Mouse (Mus musculus) MEL (cell line): ENCODE measurements at regions not wholly inside any gene's neighbourhood (a gene's known extent, or its start where the extent isn't known, plus 50 kb on each side); places are given as distances from the start of the nearest gene placed in this dataset.

Experiments used
- DNase-seq: peaks from one replicate; pipeline ENCODE4 v3.0.0; 2011; ENCODE audit warnings: low read depth, low spot score
- H3K27ac ChIP-seq: 2 replicates; pipeline ENCODE4 v1.5.1; 2012; ENCODE audit warnings: low read depth, mild to moderate bottlenecking, control low read depth, low read length, moderate library complexity; ENCODE audit not compliant: control insufficient read depth
- H3K27me3 ChIP-seq, 2 experiments: fragments of 150-350 bp in 1 of 2; sonication (generic) in 1 of 2; 2 replicates each; pipeline ENCODE4 v1.6.1; 2012; ENCODE audit warnings: low read length in 2 of 2, mild to moderate bottlenecking in 2 of 2, improper control_type of control experiment in 1 of 2, moderate library complexity in 1 of 2; ENCODE audit not compliant: insufficient read depth in 2 of 2, control insufficient read depth in 1 of 2
- H3K36me3 ChIP-seq, 2 experiments: 2 replicates each; pipeline ENCODE4 v1.6.1; 2012 to 2014; ENCODE audit warnings: low read length in 2 of 2, improper control_type of control experiment in 1 of 2, inconsistent platforms in 1 of 2, mild to moderate bottlenecking in 1 of 2; ENCODE audit not compliant: insufficient read depth in 2 of 2, control insufficient read depth in 1 of 2
- H3K4me1 ChIP-seq, 2 experiments: fragments of 150-350 bp in 1 of 2; sonication (generic) in 1 of 2; 2 replicates each; pipeline ENCODE4 v1.6.1; 2012; ENCODE audit warnings: low read length in 2 of 2, improper control_type of control experiment in 1 of 2, mild to moderate bottlenecking in 1 of 2; ENCODE audit not compliant: insufficient read depth in 2 of 2, control insufficient read depth in 1 of 2
- H3K4me3 ChIP-seq, 2 experiments: fragments of 150-350 bp in 1 of 2; sonication (generic) in 1 of 2; 2 replicates each; pipeline ENCODE4 v1.5.1; 2012; ENCODE audit warnings: low read depth in 2 of 2, low read length in 2 of 2, mild to moderate bottlenecking in 2 of 2, moderate library complexity in 2 of 2, control low read depth in 1 of 2, improper control_type of control experiment in 1 of 2; ENCODE audit not compliant: control insufficient read depth in 1 of 2, insufficient read depth in 1 of 2
- H3K79me2 ChIP-seq: 2 replicates; pipeline ENCODE4 v1.6.1; 2012; ENCODE audit warnings: mild to moderate bottlenecking, low read length, moderate library complexity; ENCODE audit not compliant: control insufficient read depth, poor library complexity, insufficient read depth
- H3K9ac ChIP-seq: 2 replicates; pipeline ENCODE4 v1.6.1; 2012; ENCODE audit warnings: low read depth, mild to moderate bottlenecking, control low read depth, low read length, moderate library complexity; ENCODE audit not compliant: control insufficient read depth, poor library complexity, severe bottlenecking
- H3K9me3 ChIP-seq: fragments of 150-350 bp; sonication (generic); replicated peaks from 2 replicates; pipeline ENCODE4 v1.6.1; 2012; ENCODE audit warnings: mild to moderate bottlenecking, low read length, improper control_type of control experiment, moderate library complexity; ENCODE audit not compliant: insufficient read depth
- BHLHE40 ChIP-seq: IDR thresholded peaks from 2 replicates; pipeline ENCODE4 v1.6.1; 2012; ENCODE audit warnings: low read depth, mild to moderate bottlenecking, inconsistent platforms, low read length, improper control_type of control experiment, borderline replicate concordance
- CHD1 ChIP-seq: IDR thresholded peaks from 2 replicates; pipeline ENCODE4 v1.6.1; 2012; ENCODE audit warnings: low read depth, mild to moderate bottlenecking, inconsistent platforms, low read length, improper control_type of control experiment
- CHD2 ChIP-seq: IDR thresholded peaks from 2 replicates; pipeline ENCODE4 v1.6.1; 2011; ENCODE audit warnings: low read length, improper control_type of control experiment
- CTCF ChIP-seq, 3 experiments: IDR thresholded peaks in 2 of 3; conservative IDR thresholded peaks in 1 of 3; 2 replicates each; pipeline ENCODE4 v1.5.1; 2011 to 2012; ENCODE audit warnings: low read length in 3 of 3, low read depth in 2 of 3, mild to moderate bottlenecking in 2 of 3, improper control_type of control experiment in 1 of 3, inconsistent platforms in 1 of 3, mixed read lengths in 1 of 3, moderate library complexity in 1 of 3; ENCODE audit not compliant: control insufficient read depth in 1 of 3, insufficient read depth in 1 of 3, poor library complexity in 1 of 3, severe bottlenecking in 1 of 3
- EP300 ChIP-seq, 2 experiments: IDR thresholded peaks; 2 replicates each; pipeline ENCODE4 v1.6.1; 2011; ENCODE audit warnings: improper control_type of control experiment in 2 of 2, low read length in 2 of 2, low read depth in 1 of 2, mild to moderate bottlenecking in 1 of 2
- ETS1 ChIP-seq: IDR thresholded peaks from 2 replicates; pipeline ENCODE4 v1.6.1; 2012; ENCODE audit warnings: low read depth, mild to moderate bottlenecking, inconsistent platforms, low read length, improper control_type of control experiment, moderate library complexity
- GABPA ChIP-seq: IDR thresholded peaks from 2 replicates; pipeline ENCODE4 v1.6.1; 2012; ENCODE audit warnings: low read depth, mild to moderate bottlenecking, inconsistent platforms, low read length, improper control_type of control experiment, moderate library complexity
- GATA1 ChIP-seq: IDR thresholded peaks from 2 replicates; pipeline ENCODE4 v1.6.1; 2011; ENCODE audit warnings: low read depth, low read length, improper control_type of control experiment
- JUND ChIP-seq: IDR thresholded peaks from 2 replicates; pipeline ENCODE4 v1.6.1; 2011; ENCODE audit warnings: low read depth, mild to moderate bottlenecking, improper control_type of control experiment, low read length
- KAT2A ChIP-seq: conservative IDR thresholded peaks from 2 replicates; pipeline ENCODE4 v1.6.1; 2012; ENCODE audit warnings: low read depth, low read length, improper control_type of control experiment, inconsistent platforms
- MAFK ChIP-seq: IDR thresholded peaks from 2 replicates; pipeline ENCODE4 v1.6.1; 2011; ENCODE audit warnings: low read depth, mild to moderate bottlenecking, low read length, improper control_type of control experiment, borderline replicate concordance
- MAX ChIP-seq: IDR thresholded peaks from 2 replicates; pipeline ENCODE4 v1.6.1; 2011; ENCODE audit warnings: low read length, improper control_type of control experiment
- MAZ ChIP-seq: IDR thresholded peaks from 2 replicates; pipeline ENCODE4 v1.6.1; 2012; ENCODE audit warnings: low read depth, mild to moderate bottlenecking, inconsistent platforms, low read length, improper control_type of control experiment
- MEF2A ChIP-seq: IDR thresholded peaks from 2 replicates; pipeline ENCODE4 v1.6.1; 2014; ENCODE audit warnings: low read depth, mild to moderate bottlenecking, inconsistent platforms, low read length, improper control_type of control experiment; ENCODE audit not compliant: poor library complexity, insufficient replicate concordance, severe bottlenecking; ENCODE audit errors: extremely low read depth
- MXI1 ChIP-seq: IDR thresholded peaks from 2 replicates; pipeline ENCODE4 v1.6.1; 2011; ENCODE audit warnings: mild to moderate bottlenecking, low read depth, low read length, improper control_type of control experiment
- MYB ChIP-seq: IDR thresholded peaks from 2 replicates; pipeline ENCODE4 v1.6.1; 2011; ENCODE audit warnings: mild to moderate bottlenecking, low read depth, low read length, improper control_type of control experiment
- MYC ChIP-seq: IDR thresholded peaks from 2 replicates; pipeline ENCODE4 v1.6.1; 2011; ENCODE audit warnings: low read depth, mild to moderate bottlenecking, low read length, improper control_type of control experiment, moderate library complexity
- NRF1 ChIP-seq: IDR thresholded peaks from 2 replicates; pipeline ENCODE4 v1.6.1; 2014; ENCODE audit warnings: low read depth, mild to moderate bottlenecking, inconsistent platforms, low read length, improper control_type of control experiment, moderate library complexity; ENCODE audit not compliant: poor library complexity, insufficient read depth, severe bottlenecking
- POLR2A ChIP-seq, 2 experiments: IDR thresholded peaks; 2 replicates each; pipeline ENCODE4 v1.6.1; 2011 to 2012; ENCODE audit warnings: low read length in 2 of 2, mild to moderate bottlenecking in 2 of 2, control low read depth in 1 of 2, improper control_type of control experiment in 1 of 2, low read depth in 1 of 2, moderate library complexity in 1 of 2; ENCODE audit not compliant: control insufficient read depth in 1 of 2, insufficient read depth in 1 of 2, poor library complexity in 1 of 2
- POLR2AphosphoS2 ChIP-seq: IDR thresholded peaks from 2 replicates; pipeline ENCODE4 v1.6.1; 2011; ENCODE audit warnings: low read length, improper control_type of control experiment
- POLR2AphosphoS5 ChIP-seq: IDR thresholded peaks from 2 replicates; pipeline ENCODE4 v1.6.1; 2012; ENCODE audit warnings: low read depth, borderline replicate concordance, mild to moderate bottlenecking, inconsistent platforms, low read length, moderate library complexity, mixed read lengths
- RAD21 ChIP-seq: IDR thresholded peaks from 2 replicates; pipeline ENCODE4 v1.6.1; 2011; ENCODE audit warnings: mild to moderate bottlenecking, low read depth, low read length, improper control_type of control experiment
- RCOR1 ChIP-seq: IDR thresholded peaks from 2 replicates; pipeline ENCODE4 v1.6.1; 2012; ENCODE audit warnings: low read depth, mild to moderate bottlenecking, inconsistent platforms, low read length, improper control_type of control experiment
- SIN3A ChIP-seq: IDR thresholded peaks from 2 replicates; pipeline ENCODE4 v1.6.1; 2012; ENCODE audit warnings: low read length, improper control_type of control experiment, inconsistent platforms
- SMC3 ChIP-seq: IDR thresholded peaks from 2 replicates; pipeline ENCODE4 v1.6.1; 2011; ENCODE audit warnings: low read depth, low read length, improper control_type of control experiment
- TAL1 ChIP-seq: IDR thresholded peaks from 2 replicates; pipeline ENCODE4 v1.6.1; 2012; ENCODE audit warnings: mild to moderate bottlenecking, inconsistent platforms, low read length, moderate library complexity, mixed read lengths
- USF1 ChIP-seq: IDR thresholded peaks from 2 replicates; pipeline ENCODE4 v1.6.1; 2014; ENCODE audit warnings: low read depth, mild to moderate bottlenecking, inconsistent platforms, low read length, improper control_type of control experiment, moderate library complexity
- USF2 ChIP-seq, 2 experiments: IDR thresholded peaks; 2 replicates each; pipeline ENCODE4 v1.6.1; 2011 to 2012; ENCODE audit warnings: improper control_type of control experiment in 2 of 2, low read length in 2 of 2, borderline replicate concordance in 1 of 2, inconsistent platforms in 1 of 2, low read depth in 1 of 2, mild to moderate bottlenecking in 1 of 2; ENCODE audit not compliant: insufficient read depth in 1 of 2
- ZKSCAN1 ChIP-seq: IDR thresholded peaks from 2 replicates; pipeline ENCODE4 v1.6.1; 2012; ENCODE audit warnings: low read depth, mild to moderate bottlenecking, inconsistent platforms, low read length, improper control_type of control experiment, moderate library complexity
- ZMIZ1 ChIP-seq: IDR thresholded peaks from 2 replicates; pipeline ENCODE4 v1.6.1; 2012; ENCODE audit warnings: low read depth, mild to moderate bottlenecking, inconsistent platforms, low read length, improper control_type of control experiment, moderate library complexity
- ZNF384 ChIP-seq: IDR thresholded peaks from 2 replicates; pipeline ENCODE4 v1.6.1; 2012; ENCODE audit warnings: low read depth, mild to moderate bottlenecking, inconsistent platforms, low read length, improper control_type of control experiment

DNA sequence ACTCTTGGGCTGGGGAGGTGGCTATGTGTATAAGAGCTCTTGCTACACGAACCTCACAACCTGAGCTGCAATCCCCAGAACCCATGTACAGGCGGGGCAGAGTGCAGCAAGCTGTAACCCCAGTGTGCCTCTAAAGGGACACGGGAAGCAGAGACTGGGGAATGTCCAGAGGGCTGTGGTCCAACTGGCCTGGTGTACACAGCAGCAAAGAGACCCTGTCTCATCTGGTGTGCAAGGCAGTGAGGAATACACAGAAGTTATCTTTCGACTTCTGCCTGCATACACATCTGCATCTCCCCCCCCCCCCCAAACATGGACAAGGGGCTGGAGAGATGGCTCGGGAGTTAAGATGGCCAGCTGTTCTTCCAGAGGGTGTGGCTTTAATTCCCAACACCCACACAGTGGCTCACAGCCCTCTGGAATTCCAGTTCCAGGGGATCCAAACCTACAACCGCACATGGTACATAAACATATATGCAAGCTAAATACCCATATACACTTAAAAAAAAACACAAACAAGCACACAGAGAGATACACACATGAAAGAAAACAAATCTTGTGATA is 86.4 kb downstream of the Vcpkmt start:
- no peak overlapping the region for H3K9ac ChIP-seq

DNA sequence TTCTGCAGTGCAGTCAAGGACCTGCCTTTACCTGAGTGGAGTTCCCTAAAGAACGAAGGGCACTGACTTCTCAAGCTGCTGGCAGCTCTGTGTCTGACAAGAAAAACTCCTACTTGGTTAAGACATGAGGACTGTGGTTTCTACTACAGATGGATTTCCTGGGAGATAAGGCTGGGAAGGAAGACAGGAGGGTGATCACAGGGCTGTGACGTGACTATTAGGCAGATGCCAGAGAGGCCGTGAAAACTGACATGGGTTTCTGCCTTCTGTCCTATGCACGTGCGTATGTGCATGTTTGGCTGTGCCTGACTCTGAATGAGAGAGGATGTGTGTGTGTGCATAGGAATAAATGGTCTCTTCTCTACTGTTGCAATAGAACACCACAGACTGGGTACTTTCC is 87.1 kb downstream of the Vcpkmt start:
- Histone ChIP-seq H3K27ac (no peak overlapping the region; the same call in 1 of the 2 replicates), H3K27me3 (no peaks in the 10 kb centered on the region), H3K79me2 (no peaks in the 10 kb centered on the region), H3K9ac (no peak overlapping the region), H3K36me3 (peaks cover 0 to 16% of the 10 kb centered on the region in 2 experiments; a peak in 2 of 4 replicates), H3K4me3 (no peak overlapping the region), H3K9me3 (no peaks in the 10 kb centered on the region), H3K4me1 (peaks cover 11 to 30% of the 10 kb centered on the region in 2 experiments)
- DNase-seq: peak; percentile 52
- TF ChIP-seq ETS1 (peak; percentile 76), MAFK (no peak), MEF2A (no peak), MXI1 (peak; percentile 61; the same call in 1 of the 2 replicates), GABPA (no peak), MAZ (no peak), CHD1 (no peak), SIN3A (no peak), CHD2 (no peak), MYB (no peak), SMC3 (no peak), ZNF384 (no peak), POLR2AphosphoS2 (no peak), CTCF (IDR thresholded peaks at IDR 0.05 in 2 of 3, conservative IDR thresholded peaks at IDR 0.05 in 1 of 3; ENCODE audit: control insufficient read depth in 1 of 3, insufficient read depth in 1 of 3, low read depth in 2 of 3, low read length in 3 of 3, poor library complexity in 1 of 3, severe bottlenecking in 1 of 3) (no peak), BHLHE40 (peak; percentile 90), POLR2AphosphoS5 (no peak), EP300 (IDR thresholded peaks at IDR 0.05; ENCODE audit: low read depth in 1 of 2, low read length in 2 of 2) (peak in 1 of 2 experiments; percentile 53; a peak in 1 of 4 replicates), USF1 (no peak), KAT2A (no peak), RCOR1 (0 out of 2 replicates have a peak, but pooled peaks have one; percentile 50), ZKSCAN1 (no peak), MYC (no peak), JUND (no peak), USF2 (IDR thresholded peaks at IDR 0.05; ENCODE audit: borderline replicate concordance in 1 of 2, insufficient read depth in 1 of 2, low read depth in 1 of 2, low read length in 2 of 2) (no peak), GATA1 (peak; percentile 66), POLR2A (IDR thresholded peaks at IDR 0.05; ENCODE audit: control insufficient read depth in 1 of 2, insufficient read depth in 1 of 2, low read depth in 1 of 2, low read length in 2 of 2, poor library complexity in 1 of 2) (no peak), NRF1 (no peak), RAD21 (no peak), MAX (peak; percentile 47; the same call in 1 of the 2 replicates)

More for the DNA sequence above, 86.4 kb downstream of the Vcpkmt start:
- no peaks in the 10 kb centered on the region for H3K79me2 ChIP-seq
- H3K4me1 ChIP-seq: peaks cover 11 to 33% of the 10 kb centered on the region in 2 experiments
- H3K27me3 ChIP-seq: no peaks in the 10 kb centered on the region
- H3K36me3 ChIP-seq: peaks cover 0 to 16% of the 10 kb centered on the region in 2 experiments; a peak in 2 of 4 replicates
- H3K9me3 ChIP-seq: no peaks in the 10 kb centered on the region
- H3K4me3 ChIP-seq: no peak overlapping the region
- DNase-seq: no peak
- TF ChIP-seq ZMIZ1 (no peak), POLR2AphosphoS2 (no peak), CHD1 (no peak), ZNF384 (no peak), CHD2 (no peak), TAL1 (no peak), ZKSCAN1 (no peak)
- TF ChIP-seq, all 39 proteins: peak for 0
- no peak overlapping the region for H3K27ac ChIP-seq
